Mouse (Mus musculus): ENCODE results near the gene Bet1l. TPM values are rescaled to one million over a fixed set of nuclear protein-coding genes. Genes with fewer than 3 reads are reported as not detected.

Gene Bet1l
- polyA plus RNA-seq, 1 experiment from 2014 or later = 30.8 TPM

DNA sequence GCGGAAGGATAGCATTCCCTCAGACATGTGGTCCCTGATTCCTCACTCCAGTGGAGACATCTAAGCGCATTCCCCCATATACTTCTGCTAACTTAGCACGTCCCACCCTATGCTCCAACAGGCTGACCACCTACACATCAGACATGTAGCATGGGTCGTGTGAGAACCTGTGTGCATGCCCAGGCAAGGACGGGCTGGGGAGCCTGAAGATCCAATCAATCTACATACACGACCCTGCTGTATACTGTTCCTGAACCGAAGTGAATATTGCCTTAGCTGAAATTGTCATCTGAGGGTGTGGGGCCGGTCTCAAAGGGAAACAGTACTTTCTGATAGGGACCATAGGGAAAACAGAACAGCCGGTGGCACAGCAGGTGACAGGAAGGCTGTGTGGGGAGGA lies 2.2 kb downstream of the Bet1l start:
- peak overlapping the region; percentile 88 for H3K4me3 ChIP-seq (ENCODE audit: low read depth, low read length)
- peaks cover 18% of the 10 kb centered on the region; the same call in 1 of the 2 replicates for H3K36me3 ChIP-seq (ENCODE audit: control insufficient read depth, insufficient read depth, low read length)
- 68% methylated on average over 9 of the region's 9 CpGs for WGBS (ENCODE audit: insufficient replicate concordance)
- H3K27ac ChIP-seq (ENCODE audit: low read depth, low read length) = no peak overlapping the region
- H3K9me3 ChIP-seq (replicated peaks; ENCODE audit: control insufficient read depth, low read length) = no peaks in the 10 kb centered on the region
- H3K27me3 ChIP-seq (ENCODE audit: control insufficient read depth, insufficient read depth, low read length) = no peaks in the 10 kb centered on the region
- H3K4me2 ChIP-seq = peak overlapping the region; percentile 91
- H3K9ac ChIP-seq (ENCODE audit: low read depth, low read length) = peak overlapping the region; percentile 94
- H3K4me1 ChIP-seq (ENCODE audit: control insufficient read depth, insufficient read depth, low read length) = peaks cover 16% of the 10 kb centered on the region
- no peak for ATAC-seq (replicated peaks; ENCODE audit: insufficient number of reproducible peaks, low FRiP score, low TSS enrichment)

DNA sequence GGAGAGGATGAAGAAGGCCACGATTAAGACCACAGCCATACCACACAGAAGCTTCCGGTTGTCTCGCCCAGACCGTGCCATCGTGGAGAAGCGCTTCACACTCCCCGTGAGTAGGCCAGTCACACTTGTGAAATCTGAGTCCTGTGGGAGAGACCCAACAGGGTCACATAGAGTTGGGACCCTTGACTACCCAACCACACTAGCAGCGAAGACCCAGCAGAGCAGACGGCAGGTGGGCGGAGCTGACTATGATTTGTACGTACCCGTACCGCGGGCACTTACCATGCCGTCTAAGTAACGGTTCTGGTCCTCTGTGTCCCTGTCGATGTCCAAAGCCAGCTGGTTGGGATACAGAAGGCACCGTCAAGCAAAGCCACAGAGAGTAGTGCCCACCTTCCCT lies 2.9 kb downstream of the Bet1l start:
- no peak for ATAC-seq (replicated peaks; ENCODE audit: insufficient number of reproducible peaks, low FRiP score, low TSS enrichment)
- peaks cover 17% of the 10 kb centered on the region; the same call in 1 of the 2 replicates for H3K36me3 ChIP-seq (ENCODE audit: control insufficient read depth, insufficient read depth, low read length)

DNA sequence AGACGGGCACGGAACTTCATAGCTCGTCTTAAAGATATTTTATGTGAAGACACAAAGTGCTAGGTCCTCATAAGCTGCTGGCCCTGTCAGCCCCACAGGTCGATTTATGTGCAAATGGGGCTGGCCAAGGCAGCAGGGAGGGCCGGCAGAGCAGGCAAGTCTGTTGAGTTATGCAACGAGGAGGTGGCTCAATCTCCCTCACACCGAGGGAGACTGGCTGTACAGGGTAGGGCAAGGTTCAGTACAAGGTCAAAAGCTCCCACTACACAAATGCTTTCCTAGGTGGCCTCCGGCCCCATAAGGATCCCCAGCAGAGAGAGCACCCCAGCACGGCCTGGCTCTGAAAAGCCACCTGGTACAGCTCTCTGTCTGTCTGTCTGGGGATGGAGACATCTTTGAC lies 4.0 kb downstream of the Bet1l start:
- Histone ChIP-seq H3K9me3 (replicated peaks; ENCODE audit: control insufficient read depth, low read length) (no peaks in the 10 kb centered on the region), H3K4me3 (ENCODE audit: low read depth, low read length) (no peak overlapping the region), H3K4me2 (no peak overlapping the region), H3K36me3 (ENCODE audit: control insufficient read depth, insufficient read depth, low read length) (peaks cover 15% of the 10 kb centered on the region; the same call in 1 of the 2 replicates), H3K9ac (ENCODE audit: low read depth, low read length) (no peak overlapping the region), H3K4me1 (ENCODE audit: control insufficient read depth, insufficient read depth, low read length) (peaks cover 14% of the 10 kb centered on the region), H3K27ac (ENCODE audit: low read depth, low read length) (no peak overlapping the region), H3K27me3 (ENCODE audit: control insufficient read depth, insufficient read depth, low read length) (0 out of 2 replicates have a peak, but pooled peaks cover 2% of the 10 kb centered on the region)
- ATAC-seq (replicated peaks; ENCODE audit: insufficient number of reproducible peaks, low FRiP score, low TSS enrichment) = no peak
- WGBS (ENCODE audit: insufficient replicate concordance) = 88% methylated on average over 9 of the region's 9 CpGs

More for the DNA sequence above, 2.9 kb downstream of the Bet1l start:
- H3K9ac ChIP-seq (ENCODE audit: low read depth, low read length) = peak overlapping the region; percentile 94; the same call in 1 of the 2 replicates
- H3K4me1 ChIP-seq (ENCODE audit: control insufficient read depth, insufficient read depth, low read length) = peaks cover 16% of the 10 kb centered on the region
- no peaks in the 10 kb centered on the region for H3K27me3 ChIP-seq (ENCODE audit: control insufficient read depth, insufficient read depth, low read length)
- H3K9me3 ChIP-seq (replicated peaks; ENCODE audit: control insufficient read depth, low read length) = no peaks in the 10 kb centered on the region
- H3K27ac ChIP-seq (ENCODE audit: low read depth, low read length) = no peak overlapping the region
- H3K4me3 ChIP-seq (ENCODE audit: low read depth, low read length) = 0 out of 2 replicates have a peak overlapping the region, but pooled peaks have one; percentile 88
- H3K4me2 ChIP-seq = no peak overlapping the region
- 91% methylated on average over 18 of the region's 18 CpGs for WGBS (ENCODE audit: insufficient replicate concordance)

GRCm38 (mm10) chr7:140851916-140852315 lies 5.5 kb downstream of the Bet1l start:
- no peak overlapping the region for H3K4me2 ChIP-seq
- WGBS (ENCODE audit: insufficient replicate concordance) = 95% methylated on average over 4 of the region's 4 CpGs
- no peaks in the 10 kb centered on the region for H3K9me3 ChIP-seq (replicated peaks; ENCODE audit: control insufficient read depth, low read length)
- 0 out of 2 replicates have a peak, but pooled peaks cover 2% of the 10 kb centered on the region for H3K27me3 ChIP-seq (ENCODE audit: control insufficient read depth, insufficient read depth, low read length)
- no peak overlapping the region for H3K9ac ChIP-seq (ENCODE audit: low read depth, low read length)
- H3K4me1 ChIP-seq (ENCODE audit: control insufficient read depth, insufficient read depth, low read length) = peaks cover 7% of the 10 kb centered on the region
- H3K4me3 ChIP-seq (ENCODE audit: low read depth, low read length) = no peak overlapping the region
- no peak for ATAC-seq (replicated peaks; ENCODE audit: insufficient number of reproducible peaks, low FRiP score, low TSS enrichment)
- peaks cover 15% of the 10 kb centered on the region; the same call in 1 of the 2 replicates for H3K36me3 ChIP-seq (ENCODE audit: control insufficient read depth, insufficient read depth, low read length)
- no peak overlapping the region for H3K27ac ChIP-seq (ENCODE audit: low read depth, low read length)

DNA sequence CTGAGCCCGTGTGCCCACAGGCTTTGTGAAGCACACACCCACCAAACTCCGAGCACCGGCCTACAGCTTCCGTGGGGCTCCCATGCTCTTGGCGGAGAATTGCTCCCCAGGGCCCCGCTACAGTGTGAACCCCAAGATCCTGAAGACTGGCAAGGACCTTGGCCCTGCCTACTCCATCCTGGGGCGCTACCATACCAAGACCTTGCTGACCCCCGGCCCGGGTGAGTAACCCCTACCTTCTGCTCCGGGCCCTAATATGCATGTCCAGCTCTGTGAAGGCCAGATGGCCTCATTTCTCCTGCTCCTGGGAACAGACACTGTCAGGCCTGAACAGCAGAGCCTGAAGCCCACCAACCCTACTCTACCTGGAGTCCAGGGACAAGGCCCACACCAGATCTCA lies 8.8 kb downstream of the Bet1l start:
- peaks cover 10% of the 10 kb centered on the region; the same call in 1 of the 2 replicates for H3K36me3 ChIP-seq (ENCODE audit: control insufficient read depth, insufficient read depth, low read length)
- WGBS (ENCODE audit: insufficient replicate concordance) = 89% methylated on average over 10 of the region's 10 CpGs
- H3K4me2 ChIP-seq = no peak overlapping the region
- H3K9ac ChIP-seq (ENCODE audit: low read depth, low read length) = no peak overlapping the region
- no peak for ATAC-seq (replicated peaks; ENCODE audit: insufficient number of reproducible peaks, low FRiP score, low TSS enrichment)
- no peak overlapping the region for H3K27ac ChIP-seq (ENCODE audit: low read depth, low read length)
- no peaks in the 10 kb centered on the region for H3K4me1 ChIP-seq (ENCODE audit: control insufficient read depth, insufficient read depth, low read length)
- H3K9me3 ChIP-seq (replicated peaks; ENCODE audit: control insufficient read depth, low read length) = no peaks in the 10 kb centered on the region
- no peak overlapping the region for H3K4me3 ChIP-seq (ENCODE audit: low read depth, low read length)
- peaks cover 17% of the 10 kb centered on the region for H3K27me3 ChIP-seq (ENCODE audit: control insufficient read depth, insufficient read depth, low read length)

DNA sequence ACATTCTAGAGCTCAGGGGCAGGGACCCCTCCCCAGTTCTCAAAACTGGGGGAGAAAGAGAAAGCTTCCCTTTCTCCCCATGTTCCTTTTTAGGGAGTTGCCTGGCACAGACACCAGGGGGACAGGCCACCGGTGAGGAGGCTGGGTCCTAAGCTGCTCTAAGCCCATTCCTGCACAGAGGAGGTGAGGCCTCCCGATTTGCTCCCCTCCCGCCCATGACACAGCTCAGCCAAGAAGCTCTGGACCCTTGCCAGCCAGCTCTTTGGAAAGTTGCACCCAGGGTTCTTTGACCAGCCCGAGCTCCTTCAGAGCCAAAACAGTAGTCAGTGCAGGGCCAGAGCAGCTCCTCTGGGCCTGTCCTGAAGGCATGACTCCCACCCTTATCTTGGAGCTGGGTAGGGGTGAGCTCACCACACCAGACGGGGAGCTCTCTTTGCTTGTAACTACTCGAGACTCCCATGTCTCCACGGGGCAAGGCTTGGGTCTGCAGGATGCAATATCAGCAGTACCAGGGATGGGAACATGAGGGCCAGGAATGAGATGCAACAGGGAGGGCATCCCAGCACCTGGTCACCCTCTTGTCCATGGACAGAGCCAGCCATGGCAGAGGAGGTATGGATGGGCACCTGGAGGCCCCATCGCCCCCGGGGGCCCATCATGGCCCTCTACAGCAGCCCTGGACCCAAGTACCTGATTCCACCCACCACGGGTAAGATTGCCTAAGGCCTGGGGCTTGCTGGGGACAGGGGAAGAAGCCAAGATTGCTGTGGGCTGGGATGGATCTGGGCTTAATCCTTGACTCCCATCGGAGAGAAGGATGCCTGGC lies 9.4 kb downstream of the Bet1l start, which contains the start of gene Odf3:
Odf3 (plus strand) TSS at position 51 of the 826 bp plus-strand sequence.
- Histone ChIP-seq H3K9me3 (replicated peaks; ENCODE audit: control insufficient read depth, low read length) (no peaks in the 10 kb centered on the region), H3K27me3 (ENCODE audit: control insufficient read depth, insufficient read depth, low read length) (peaks cover 21% of the 10 kb centered on the region), H3K36me3 (ENCODE audit: control insufficient read depth, insufficient read depth, low read length) (peaks cover 9% of the 10 kb centered on the region; the same call in 1 of the 2 replicates), H3K4me1 (ENCODE audit: control insufficient read depth, insufficient read depth, low read length) (no peaks in the 10 kb centered on the region), H3K4me2 (no peak within 1 kb of the TSS), H3K9ac (ENCODE audit: low read depth, low read length) (no peak within 1 kb of the TSS), H3K27ac (ENCODE audit: low read depth, low read length) (no peak within 1 kb of the TSS), H3K4me3 (ENCODE audit: low read depth, low read length) (no peak within 1 kb of the TSS)
- WGBS (ENCODE audit: insufficient replicate concordance) = 53% methylated on average over 11 of the region's 11 CpGs
- ATAC-seq (replicated peaks; ENCODE audit: insufficient number of reproducible peaks, low FRiP score, low TSS enrichment) = no peak

DNA sequence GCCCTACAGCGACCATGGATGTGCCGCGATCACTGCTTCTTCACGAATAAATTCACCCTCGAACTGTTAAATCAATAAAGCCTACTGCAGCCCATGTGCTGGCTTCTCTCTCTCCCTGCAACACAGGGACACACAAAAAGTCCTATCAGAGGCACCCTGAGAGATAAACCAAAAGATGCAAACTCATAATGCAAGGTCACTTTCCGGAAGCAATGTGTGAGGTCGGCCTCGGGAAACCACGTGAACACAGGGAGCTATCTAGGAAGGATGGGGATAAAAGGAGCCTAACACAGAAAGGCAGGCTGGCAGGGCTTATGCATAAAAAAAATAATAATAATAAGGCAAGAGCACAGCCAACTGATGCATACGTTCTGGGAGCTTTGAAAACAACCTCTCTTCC lies 10.7 kb downstream of the Bet1l start:
- Histone ChIP-seq H3K4me3 (ENCODE audit: low read depth, low read length) (no peak overlapping the region), H3K4me1 (ENCODE audit: control insufficient read depth, insufficient read depth, low read length) (no peaks in the 10 kb centered on the region), H3K27ac (ENCODE audit: low read depth, low read length) (no peak overlapping the region), H3K27me3 (ENCODE audit: control insufficient read depth, insufficient read depth, low read length) (peaks cover 31% of the 10 kb centered on the region), H3K9ac (ENCODE audit: low read depth, low read length) (no peak overlapping the region), H3K9me3 (replicated peaks; ENCODE audit: control insufficient read depth, low read length) (no peaks in the 10 kb centered on the region), H3K36me3 (ENCODE audit: control insufficient read depth, insufficient read depth, low read length) (no peaks in the 10 kb centered on the region), H3K4me2 (no peak overlapping the region)
- ATAC-seq (replicated peaks; ENCODE audit: insufficient number of reproducible peaks, low FRiP score, low TSS enrichment) = no peak
- WGBS (ENCODE audit: insufficient replicate concordance) = 77% methylated on average over 10 of the region's 10 CpGs

DNA sequence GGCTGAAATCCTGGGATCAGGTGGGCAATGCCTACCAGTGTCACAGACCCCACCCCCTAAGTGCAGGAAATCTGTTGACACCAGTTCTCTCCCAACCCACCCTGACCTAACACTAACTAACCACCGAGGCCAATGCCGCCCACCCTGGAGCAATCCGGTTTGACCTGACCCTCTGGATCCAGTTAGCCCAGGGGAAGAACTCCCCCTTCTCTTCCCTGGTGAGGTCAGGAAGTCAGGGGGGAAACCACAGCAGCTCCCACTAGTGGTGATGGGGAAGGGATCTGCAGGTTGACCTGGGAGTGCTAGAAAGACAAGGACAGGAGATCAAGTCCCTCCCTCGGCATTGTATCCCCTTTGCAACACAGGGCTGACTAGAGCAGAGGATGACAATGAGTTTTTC lies 11.7 kb downstream of the Bet1l start:
- Histone ChIP-seq H3K27ac (ENCODE audit: low read depth, low read length) (no peak overlapping the region), H3K9me3 (replicated peaks; ENCODE audit: control insufficient read depth, low read length) (no peaks in the 10 kb centered on the region), H3K9ac (ENCODE audit: low read depth, low read length) (no peak overlapping the region), H3K27me3 (ENCODE audit: control insufficient read depth, insufficient read depth, low read length) (peaks cover 41% of the 10 kb centered on the region), H3K4me3 (ENCODE audit: low read depth, low read length) (no peak overlapping the region), H3K4me1 (ENCODE audit: control insufficient read depth, insufficient read depth, low read length) (no peaks in the 10 kb centered on the region), H3K4me2 (no peak overlapping the region), H3K36me3 (ENCODE audit: control insufficient read depth, insufficient read depth, low read length) (no peaks in the 10 kb centered on the region)
- 60% methylated on average over 4 of the region's 4 CpGs for WGBS (ENCODE audit: insufficient replicate concordance)
- ATAC-seq (replicated peaks; ENCODE audit: insufficient number of reproducible peaks, low FRiP score, low TSS enrichment) = no peak
